Mouse (Mus musculus) testis, adult 2 months (tissue): ENCODE results near the gene Esyt3. TPM values are rescaled to one million over a fixed set of nuclear protein-coding genes. Genes with fewer than 3 reads are reported as not detected.

Source experiments
- H3K27ac ChIP-seq: fragments of 200-500 bp; 2 replicates; pipeline ENCODE4 v1.5.1; 2012; ENCODE audit warnings: low read depth, low read length; ENCODE audit not compliant: control insufficient read depth, insufficient read depth
- H3K27me3 ChIP-seq: fragments of 200-500 bp; 2 replicates; pipeline ENCODE4 v1.6.1; 2012; ENCODE audit warnings: mild to moderate bottlenecking, low read length, moderate library complexity; ENCODE audit not compliant: control insufficient read depth, insufficient read depth
- H3K36me3 ChIP-seq: fragments of 200-500 bp; 2 replicates; pipeline ENCODE4 v1.6.1; 2012; ENCODE audit warnings: mild to moderate bottlenecking, low read length; ENCODE audit not compliant: control insufficient read depth, insufficient read depth
- H3K4me1 ChIP-seq: fragments of 200-500 bp; 2 replicates; pipeline ENCODE4 v1.6.1; 2012; ENCODE audit warnings: low read length; ENCODE audit not compliant: control insufficient read depth, insufficient read depth
- H3K4me3 ChIP-seq: fragments of 200-500 bp; 2 replicates; pipeline ENCODE4 v1.5.1; 2012; ENCODE audit warnings: low read depth, mild to moderate bottlenecking, low read length, moderate library complexity, mixed read lengths; ENCODE audit not compliant: control insufficient read depth
- CTCF ChIP-seq: fragments of 200-500 bp; IDR thresholded peaks from 2 replicates; pipeline ENCODE4 v1.5.1; 2012; ENCODE audit warnings: low read depth, mild to moderate bottlenecking, inconsistent platforms, low read length, moderate library complexity; ENCODE audit not compliant: control insufficient read depth, insufficient read depth, insufficient replicate concordance
- POLR2A ChIP-seq: fragments of 200-500 bp; IDR thresholded peaks from 2 replicates; pipeline ENCODE4 v1.6.1; 2012; ENCODE audit warnings: low read depth, mild to moderate bottlenecking, inconsistent platforms, low read length, moderate library complexity; ENCODE audit not compliant: control insufficient read depth
- polyA plus RNA-seq: library from polyadenylated mRNA; depleted of rRNA; stranded (reverse); fragments of >200 nt; gene quantifications from 2 replicates; pipeline ENCODE4 v1.2.3, GENCODE M21; 2012

Esyt3 gene
- polyA plus RNA-seq, 1 experiment, result 61.3 TPM

DNA sequence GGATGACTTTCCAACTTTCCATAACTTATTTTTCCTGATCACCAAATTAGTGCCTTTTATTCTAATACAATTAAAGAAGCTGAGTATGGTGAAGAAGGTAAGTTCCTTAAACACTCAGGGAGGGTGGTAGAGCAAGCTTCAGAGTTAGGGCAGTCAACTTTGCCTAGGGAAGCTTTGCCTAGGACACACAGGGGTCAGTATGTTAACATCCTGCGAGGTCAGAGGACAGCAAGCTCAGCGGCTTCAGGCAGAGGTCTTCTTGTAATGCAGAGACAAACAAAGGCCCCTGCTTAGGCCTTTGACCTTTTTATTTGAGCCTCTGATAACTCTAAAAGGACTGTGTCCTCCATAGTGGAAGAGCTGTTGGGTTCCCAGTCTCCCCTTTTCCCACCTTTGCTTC, 32.4 kb upstream of the Esyt3 start:
- H3K27ac ChIP-seq, result peak overlapping the region; percentile 25; the same call in 1 of the 2 replicates
- H3K27me3 ChIP-seq, result no peaks in the 10 kb centered on the region
- no peak overlapping the region for H3K4me3 ChIP-seq
- peaks cover 7% of the 10 kb centered on the region for H3K4me1 ChIP-seq
- H3K36me3 ChIP-seq, result no peaks in the 10 kb centered on the region
- TF ChIP-seq POLR2A, result no peak
- TF ChIP-seq CTCF, result no peak

DNA sequence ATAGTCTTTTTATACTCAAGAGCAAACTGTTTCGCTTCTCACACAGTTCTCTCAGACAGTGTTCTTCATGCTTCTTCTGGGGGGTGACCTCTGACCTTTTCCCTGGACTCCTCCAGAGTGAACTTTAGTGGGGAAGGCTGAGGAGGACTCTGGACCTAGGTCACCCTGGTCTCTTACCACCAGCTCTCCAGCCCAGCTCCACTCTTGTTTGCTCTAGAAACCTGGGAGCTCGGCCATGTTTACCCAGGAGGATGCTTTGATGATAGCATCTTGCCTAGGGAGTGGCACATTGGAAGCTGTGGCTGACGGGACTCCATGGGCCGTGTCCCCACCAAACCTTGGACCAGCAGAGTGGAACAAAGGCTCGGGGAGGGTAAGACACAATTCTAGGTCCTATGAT, 31.8 kb upstream of the Esyt3 start:
- H3K36me3 ChIP-seq, result no peaks in the 10 kb centered on the region
- H3K27me3 ChIP-seq, result no peaks in the 10 kb centered on the region
- no peak overlapping the region for H3K4me3 ChIP-seq
- peaks cover 7% of the 10 kb centered on the region for H3K4me1 ChIP-seq
- TF ChIP-seq CTCF (no peak), POLR2A (no peak)
- peak overlapping the region; percentile 25; the same call in 1 of the 2 replicates for H3K27ac ChIP-seq

- Histone ChIP-seq H3K36me3 (no peaks in the 10 kb centered on the region), H3K27ac (no peak overlapping the region), H3K4me1 (peaks cover 2% of the 10 kb centered on the region), H3K27me3 (no peaks in the 10 kb centered on the region), H3K4me3 (no peak overlapping the region)
- TF ChIP-seq CTCF, result no peak
- no peak for TF ChIP-seq POLR2A
Observed at GRCm38 (mm10) chr9:99389506-99389905, 31.1 kb upstream of the Esyt3 start.

DNA sequence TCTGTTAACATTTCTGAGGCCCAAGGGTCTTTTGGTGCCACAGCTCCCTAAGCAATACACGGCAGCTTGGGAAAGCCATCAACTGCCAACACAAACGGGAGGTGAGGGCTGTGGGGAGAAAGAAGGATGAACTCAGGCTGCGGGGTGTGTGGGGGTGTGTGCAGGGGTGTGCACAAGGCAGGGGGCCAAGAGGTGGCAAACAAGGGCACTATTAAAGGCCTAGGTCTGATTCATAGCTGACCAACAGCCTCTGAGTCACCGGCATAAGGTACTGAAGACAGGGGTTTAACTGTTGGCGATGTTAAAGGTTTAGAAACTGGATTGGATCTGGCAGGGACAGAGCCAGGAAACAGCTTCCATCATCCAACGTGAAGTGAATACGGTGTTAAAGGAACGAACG, 30.5 kb upstream of the Esyt3 start:
- no peaks in the 10 kb centered on the region for H3K4me1 ChIP-seq
- H3K36me3 ChIP-seq, result no peaks in the 10 kb centered on the region
- TF ChIP-seq POLR2A (no peak), CTCF (no peak)
- H3K27ac ChIP-seq, result no peak overlapping the region
- H3K4me3 ChIP-seq, result no peak overlapping the region
- H3K27me3 ChIP-seq, result no peaks in the 10 kb centered on the region

GRCm38 (mm10) chr9:99388078-99388477, 29.7 kb upstream of the Esyt3 start:
- H3K4me1 ChIP-seq, result no peaks in the 10 kb centered on the region
- H3K36me3 ChIP-seq, result no peaks in the 10 kb centered on the region
- H3K4me3 ChIP-seq, result no peak overlapping the region
- H3K27me3 ChIP-seq, result no peaks in the 10 kb centered on the region
- H3K27ac ChIP-seq, result no peak overlapping the region
- TF ChIP-seq CTCF (no peak), POLR2A (no peak)

- H3K27me3 ChIP-seq, result no peaks in the 10 kb centered on the region
- H3K4me1 ChIP-seq, result no peaks in the 10 kb centered on the region
- H3K27ac ChIP-seq, result no peak overlapping the region
- H3K4me3 ChIP-seq, result no peak overlapping the region
- no peak for TF ChIP-seq POLR2A
- TF ChIP-seq CTCF, result no peak
- no peaks in the 10 kb centered on the region for H3K36me3 ChIP-seq
Observed at GRCm38 (mm10) chr9:99382556-99382955, 24.2 kb upstream of the Esyt3 start.

DNA sequence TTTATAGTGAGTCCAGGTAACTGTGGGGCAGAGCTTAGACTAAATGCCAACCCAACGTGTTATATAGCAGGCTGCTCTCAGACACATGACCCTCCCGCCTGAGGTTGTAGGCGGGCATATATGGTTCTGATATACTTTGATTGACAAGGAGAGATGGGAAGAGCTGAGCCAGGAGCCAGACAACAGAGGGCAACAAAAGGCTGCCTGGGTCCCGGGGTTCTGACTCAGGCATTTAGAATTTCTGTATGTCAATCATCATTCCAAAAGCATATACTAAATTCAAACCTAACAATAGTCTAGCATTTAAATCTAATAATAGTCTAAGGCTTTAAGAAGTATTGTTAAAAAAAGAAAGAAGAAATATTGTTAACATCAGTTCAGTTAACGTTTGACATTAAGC, 20.8 kb upstream of the Esyt3 start:
- peaks cover 3% of the 10 kb centered on the region for H3K4me1 ChIP-seq
- H3K4me3 ChIP-seq, result no peak overlapping the region
- H3K27ac ChIP-seq, result no peak overlapping the region
- H3K36me3 ChIP-seq, result no peaks in the 10 kb centered on the region
- TF ChIP-seq CTCF, result no peak
- TF ChIP-seq POLR2A, result no peak
- no peaks in the 10 kb centered on the region for H3K27me3 ChIP-seq

GRCm38 (mm10) chr9:99376591-99377418, 18.4 kb upstream of the Esyt3 start:
- H3K4me1 ChIP-seq, result peaks cover 3% of the 10 kb centered on the region
- no peaks in the 10 kb centered on the region for H3K27me3 ChIP-seq
- no peaks in the 10 kb centered on the region for H3K36me3 ChIP-seq
- H3K27ac ChIP-seq, result no peak overlapping the region
- no peak for TF ChIP-seq POLR2A
- peak; percentile 92; the same call in 1 of the 2 replicates for TF ChIP-seq CTCF
- no peak overlapping the region for H3K4me3 ChIP-seq
